Mouse (Mus musculus) right cerebral cortex, postnatal 4 days (tissue): ENCODE data around the gene Gtpbp4.
"Not testable (repeated sequence)": the region's sequence is repeated elsewhere in the genome, so short reads cannot be mapped to it uniquely, and the experiment has no call there.

ENCODE experiments used
- DNase-seq: peaks from one replicate; pipeline ENCODE4 v3.0.0-alpha.2; 2022

Gtpbp4 gene

DNA sequence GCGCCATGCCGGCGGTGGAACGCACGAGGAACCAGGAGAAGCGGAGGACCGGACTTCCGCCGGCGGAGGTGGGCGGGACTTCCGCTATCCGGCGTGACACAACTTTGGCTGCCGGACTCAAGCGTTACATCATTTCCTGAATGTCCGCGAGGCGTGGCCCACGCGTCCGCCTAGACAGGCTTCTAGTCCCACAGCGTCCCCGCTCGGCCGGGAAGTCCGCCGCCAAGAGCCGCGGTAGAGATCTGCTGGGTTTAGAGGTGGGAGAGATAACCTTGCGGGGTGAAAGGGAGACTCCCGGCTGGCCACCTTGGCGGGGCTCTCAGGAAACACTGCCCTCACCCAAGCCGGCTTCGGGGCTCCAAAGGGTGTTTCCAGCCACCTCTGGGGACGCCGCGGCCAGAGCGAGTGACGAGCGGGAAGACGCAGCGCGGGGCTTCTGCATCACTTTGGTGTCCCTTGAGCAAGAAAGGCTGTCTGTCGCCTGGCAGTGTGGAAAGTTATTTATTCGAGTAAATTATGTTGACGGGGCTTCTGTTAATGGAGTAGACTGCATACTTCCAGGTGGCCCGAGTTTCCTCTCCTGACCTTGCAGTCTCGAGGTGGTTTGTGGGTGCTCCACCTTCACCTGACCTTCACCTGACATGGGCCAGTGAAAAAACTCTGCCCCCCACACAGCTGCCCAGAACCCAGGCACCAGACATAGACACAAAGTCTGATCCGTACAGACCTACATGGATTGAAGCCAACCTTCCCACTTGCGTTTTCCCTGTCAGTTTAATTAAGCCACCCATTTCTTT lies at the start of gene Gtpbp4:
Gene Gtpbp4, minus strand, starts transcription at position 94 of the 797 bp plus-strand sequence.
- peak; percentile 94 for DNase-seq

DNA sequence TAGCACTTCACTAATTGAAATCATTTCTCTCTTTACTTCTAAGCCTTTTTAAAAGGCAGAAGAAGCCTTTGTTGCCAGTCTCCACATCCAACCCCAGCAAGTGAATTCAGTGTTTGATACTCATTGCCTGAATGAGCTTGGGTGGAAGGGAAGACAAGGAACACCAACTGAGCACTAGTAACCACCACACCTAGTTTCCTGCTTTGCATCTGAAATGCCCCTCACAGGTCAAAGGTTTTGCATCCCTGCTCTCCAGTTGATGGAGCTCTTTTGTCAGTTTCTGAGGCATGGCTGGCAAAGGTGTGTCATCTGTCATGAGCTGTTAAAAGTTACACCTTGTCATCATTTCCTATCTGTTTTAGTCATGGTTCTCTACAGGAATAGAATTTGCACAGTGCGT lies 48.8 kb upstream of the Gtpbp4 start:
- no peak for DNase-seq

DNA sequence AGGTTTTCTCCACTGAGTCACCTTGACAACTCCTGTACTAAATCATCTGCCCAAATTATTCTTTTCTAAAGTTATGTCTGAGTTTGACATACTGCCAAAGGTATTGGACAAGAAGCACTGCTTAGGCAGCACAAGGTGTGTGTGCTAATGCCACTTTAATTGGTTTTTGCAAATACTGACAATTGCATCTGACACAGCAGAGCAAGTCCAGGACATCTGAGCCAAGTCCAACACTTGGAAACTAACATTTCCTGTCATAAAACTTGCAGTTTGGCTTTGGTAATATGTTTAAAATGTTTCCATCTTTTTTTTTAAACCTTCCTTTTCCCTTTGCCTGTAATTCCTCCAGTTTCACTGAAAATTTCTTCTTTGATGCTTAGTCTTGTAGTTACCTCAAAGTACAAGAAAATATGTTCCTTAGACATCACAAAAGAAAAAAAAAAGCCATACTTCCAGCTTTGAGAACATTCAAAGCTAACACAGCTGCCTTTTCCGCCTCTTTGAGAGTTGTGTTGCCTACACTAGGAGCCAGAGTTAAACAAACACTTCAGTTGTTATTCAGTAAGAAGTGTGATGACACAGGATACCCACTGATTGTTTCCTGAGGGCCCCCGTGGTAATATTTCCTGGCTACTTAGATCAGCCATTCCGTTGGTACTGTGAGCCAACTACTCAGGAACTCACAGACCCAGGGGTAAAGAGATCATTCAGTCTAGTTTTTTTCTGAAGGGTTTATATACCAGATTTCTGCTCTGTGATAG lies 47.6 kb upstream of the Gtpbp4 start:
- DNase-seq, result no peak

DNA sequence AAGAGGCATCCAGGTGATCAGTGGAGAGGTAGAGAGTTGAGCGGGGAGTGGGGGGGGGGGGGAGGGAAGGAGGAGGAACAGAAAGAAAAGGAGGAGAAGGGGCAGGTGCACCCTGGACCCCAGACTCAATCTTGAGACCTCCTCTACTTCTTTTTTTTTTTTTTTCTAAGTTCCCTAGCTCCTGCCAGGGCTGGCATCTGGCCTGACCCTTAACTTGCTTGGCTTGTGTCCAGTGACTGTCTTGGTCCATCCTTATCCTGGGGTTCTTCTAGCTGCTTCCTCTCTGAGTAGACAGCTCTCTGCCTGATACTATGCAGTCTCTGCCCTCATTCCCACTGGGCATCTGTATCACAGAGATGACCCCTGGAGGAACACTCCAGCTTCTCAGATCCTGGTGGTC lies 44.7 kb upstream of the Gtpbp4 start:
- no peak for DNase-seq

DNA sequence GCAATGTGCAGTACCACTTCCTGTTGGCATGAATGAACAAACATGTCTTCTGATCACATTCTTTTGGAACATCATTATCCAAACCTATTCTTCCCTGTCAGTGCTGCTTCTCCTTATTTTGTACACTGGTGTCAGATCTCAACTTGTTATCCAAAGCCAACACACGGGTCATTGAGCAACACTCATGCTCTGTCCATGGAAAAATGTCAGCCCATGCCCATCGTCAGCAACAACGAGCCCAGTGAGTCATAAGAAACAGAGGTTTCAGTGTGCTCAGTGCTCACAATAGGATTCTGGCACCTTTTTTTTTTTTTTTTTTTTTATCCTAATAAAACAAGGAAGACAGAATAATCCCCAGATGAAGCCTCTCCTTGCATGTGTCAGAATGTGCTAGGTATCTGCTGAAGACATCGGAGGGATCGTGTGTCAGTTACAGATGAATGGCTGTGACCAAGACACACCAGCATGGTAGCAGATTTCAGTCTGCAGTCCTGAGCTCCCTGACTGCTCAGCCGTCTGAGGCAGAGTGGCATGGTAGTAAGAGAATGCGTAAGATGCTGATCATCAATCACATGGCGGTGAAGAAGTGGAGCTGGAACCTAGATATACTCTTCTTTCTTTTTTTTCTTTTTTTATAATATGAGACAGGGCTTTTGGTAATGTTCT lies 36.2 kb upstream of the Gtpbp4 start:
- no peak for DNase-seq

DNA sequence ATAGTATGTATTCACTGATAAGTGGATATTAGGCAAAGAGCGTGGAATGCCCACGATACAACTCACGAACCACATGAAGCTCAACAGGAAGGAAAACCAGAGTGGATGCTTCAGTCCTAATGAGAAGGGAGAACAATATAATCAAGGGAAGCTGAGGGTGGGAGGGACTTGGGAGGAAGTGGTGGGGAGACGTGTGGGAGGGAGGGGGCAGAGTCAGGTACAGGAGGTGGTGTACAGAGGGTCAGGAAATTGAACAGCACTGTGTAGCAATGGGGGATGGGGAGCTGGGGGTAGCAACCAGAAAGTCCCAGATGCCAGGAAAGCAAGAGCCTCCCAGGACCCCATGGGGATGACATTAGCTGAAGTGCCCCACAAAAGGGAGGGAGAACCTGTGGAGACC lies 34.5 kb upstream of the Gtpbp4 start:
- no peak for DNase-seq

DNA sequence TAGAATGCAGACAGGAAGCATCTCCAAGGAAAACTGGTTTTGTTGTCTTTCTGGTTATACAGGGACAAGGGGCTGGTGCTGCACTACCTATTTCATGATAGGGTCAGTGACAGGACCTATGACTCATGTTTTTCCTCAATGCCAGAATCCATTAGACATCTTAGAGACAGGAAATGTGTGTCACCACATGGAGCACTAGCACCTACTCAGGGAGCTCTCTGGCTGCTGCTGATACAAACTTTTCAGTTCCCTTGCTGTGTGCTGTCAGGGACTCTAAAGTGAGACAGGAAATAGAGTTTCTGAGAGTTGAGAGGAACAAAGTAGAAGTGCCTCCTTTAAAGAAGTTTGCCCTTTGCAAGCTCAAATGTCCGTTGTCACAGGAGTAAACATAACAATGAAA lies 31.4 kb upstream of the Gtpbp4 start:
- DNase-seq, result no peak

DNA sequence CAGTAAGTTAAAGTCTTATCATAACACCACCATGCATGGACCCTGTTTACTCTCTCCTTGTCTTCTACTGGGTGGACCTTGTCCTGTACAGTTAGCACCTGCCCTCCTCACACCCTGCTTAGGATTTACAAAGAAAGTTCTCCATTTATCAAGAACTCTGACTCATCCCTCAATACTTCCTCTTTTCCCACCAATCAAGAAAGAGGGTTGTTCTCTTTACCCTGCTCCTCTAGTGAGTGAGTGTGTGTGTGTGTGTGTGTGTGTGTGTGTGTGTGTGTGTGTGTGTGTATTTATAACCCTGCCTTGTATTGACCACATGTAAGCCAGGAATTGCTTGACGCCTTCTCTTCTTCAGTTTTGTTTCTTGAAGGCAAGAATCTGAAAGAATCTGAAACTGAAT lies 26.7 kb upstream of the Gtpbp4 start:
- DNase-seq, result no peak

DNA sequence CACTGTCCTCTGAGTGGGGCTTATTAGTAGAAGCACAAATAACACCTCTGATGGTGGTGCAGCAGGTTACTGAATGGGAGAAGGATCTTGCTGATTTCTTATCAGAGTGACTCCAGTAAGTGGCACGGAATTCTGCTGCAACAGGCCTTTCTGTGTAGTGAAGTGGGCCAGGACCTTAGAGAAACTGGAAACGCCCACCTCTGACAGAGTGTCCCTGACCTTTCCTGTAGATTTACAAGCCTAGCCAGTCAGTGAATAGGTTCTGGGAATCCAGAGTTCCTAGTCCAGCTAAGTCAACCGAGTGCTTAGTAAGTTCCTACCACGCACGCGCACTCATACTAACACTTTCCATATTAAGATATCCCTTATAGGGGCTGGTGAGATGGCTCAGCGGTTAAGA lies 25.7 kb upstream of the Gtpbp4 start:
- DNase-seq, result no peak

DNA sequence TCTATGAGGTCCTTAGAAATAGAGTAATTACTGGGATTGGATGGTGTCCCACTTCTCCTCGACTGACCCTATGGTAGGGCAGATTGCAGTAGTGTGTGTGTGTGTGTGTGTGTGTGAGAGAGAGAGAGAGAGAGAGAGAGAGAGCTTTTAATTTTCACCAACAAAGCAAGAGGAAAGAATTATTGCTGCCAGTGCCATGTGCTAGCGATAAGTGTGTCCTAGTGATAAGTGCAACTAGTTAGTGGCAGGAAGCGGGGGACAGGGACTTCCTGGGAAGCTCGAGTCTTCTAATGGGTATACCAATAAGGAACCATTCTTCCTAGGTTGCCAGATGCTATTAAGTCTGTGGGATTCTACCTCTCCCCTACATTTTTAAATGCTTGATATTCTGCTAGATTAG lies 23.8 kb upstream of the Gtpbp4 start:
- no peak for DNase-seq

DNA sequence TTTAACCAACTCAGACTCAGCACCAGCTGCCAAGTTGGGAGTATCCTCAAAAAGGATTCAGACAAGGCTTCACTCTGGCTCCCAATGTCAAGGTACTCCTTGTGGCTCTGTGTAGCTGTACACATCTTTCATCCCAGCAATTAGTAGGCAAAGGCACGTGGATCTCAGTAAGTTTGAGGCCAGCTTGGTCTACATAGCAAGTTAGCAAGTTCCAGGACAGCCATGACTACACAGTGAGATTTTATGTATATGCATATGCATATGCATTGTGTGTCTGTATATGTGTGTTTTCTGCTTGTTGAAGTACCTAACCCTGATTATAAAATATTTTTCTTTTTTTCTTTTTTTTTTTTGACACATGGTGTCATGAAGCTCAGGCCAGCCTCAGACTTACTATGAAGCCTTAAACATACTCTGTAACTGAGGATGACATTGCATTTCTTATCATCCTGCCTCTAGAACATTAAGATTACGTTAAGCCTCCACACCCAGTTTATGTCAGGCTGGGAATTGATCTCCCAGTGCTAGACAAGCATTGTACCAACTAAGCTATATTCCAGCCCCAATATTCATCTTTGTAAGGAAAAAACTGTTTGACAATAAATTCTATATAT lies 23.2 kb upstream of the Gtpbp4 start:
- DNase-seq, result no peak

DNA sequence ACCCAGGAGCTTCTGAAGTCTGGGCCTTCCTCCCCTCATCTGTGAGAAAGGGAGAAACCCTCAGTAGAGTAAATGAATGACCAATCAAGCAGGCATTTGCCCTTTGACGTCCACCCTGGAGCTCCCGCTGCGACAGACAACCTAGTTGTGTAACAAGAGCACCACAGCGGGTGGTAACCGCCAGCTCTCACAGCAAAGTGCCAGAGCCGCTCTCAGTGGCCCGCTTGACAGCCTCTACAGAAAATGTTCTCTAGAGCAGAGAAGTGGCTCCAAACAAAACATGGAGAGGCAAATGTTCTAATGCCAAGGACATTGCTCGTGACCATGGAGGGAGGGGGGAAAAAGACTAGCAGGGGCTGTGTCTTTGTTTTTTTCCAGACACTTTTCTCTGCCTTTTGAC lies 21.3 kb upstream of the Gtpbp4 start:
- DNase-seq, result no peak

DNA sequence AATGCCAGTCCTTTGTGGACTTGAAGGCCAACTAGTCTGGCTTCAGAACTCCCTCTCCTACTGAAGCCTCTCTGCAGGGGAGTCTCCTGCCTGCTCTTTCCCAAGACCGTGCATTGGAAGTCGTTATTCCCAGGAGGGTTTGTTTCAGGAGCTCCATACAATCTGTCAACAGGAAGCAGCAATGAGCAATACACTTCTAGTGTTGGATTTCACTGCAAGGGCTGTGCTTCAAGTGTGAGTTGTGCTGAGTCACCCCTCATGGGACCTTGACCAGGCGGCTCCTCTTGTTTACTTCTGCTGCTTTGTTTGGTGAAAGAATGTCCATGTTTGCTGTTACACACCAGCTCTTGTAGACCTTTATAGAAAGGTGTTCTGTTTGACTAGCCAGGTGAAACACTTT lies 18.5 kb upstream of the Gtpbp4 start:
- no peak for DNase-seq

DNA sequence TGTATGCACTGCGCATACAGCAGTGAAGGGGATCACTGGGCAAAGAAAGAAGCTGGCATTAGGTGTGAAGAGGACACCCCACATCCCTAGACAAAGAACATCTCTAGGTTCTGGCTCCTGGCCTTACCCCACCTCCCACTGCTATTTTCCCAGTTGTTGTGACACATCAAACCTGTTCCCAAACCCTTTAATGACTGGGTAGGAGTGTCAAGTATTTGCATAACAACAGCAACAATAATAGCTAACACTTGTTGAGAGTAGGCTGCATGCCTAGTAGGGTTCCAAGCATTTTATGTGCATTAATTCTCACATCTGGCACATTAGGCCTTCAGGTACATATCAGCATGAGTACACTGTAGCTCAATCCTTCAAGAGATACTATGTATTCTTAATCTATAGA lies 17.6 kb upstream of the Gtpbp4 start:
- DNase-seq, result no peak

DNA sequence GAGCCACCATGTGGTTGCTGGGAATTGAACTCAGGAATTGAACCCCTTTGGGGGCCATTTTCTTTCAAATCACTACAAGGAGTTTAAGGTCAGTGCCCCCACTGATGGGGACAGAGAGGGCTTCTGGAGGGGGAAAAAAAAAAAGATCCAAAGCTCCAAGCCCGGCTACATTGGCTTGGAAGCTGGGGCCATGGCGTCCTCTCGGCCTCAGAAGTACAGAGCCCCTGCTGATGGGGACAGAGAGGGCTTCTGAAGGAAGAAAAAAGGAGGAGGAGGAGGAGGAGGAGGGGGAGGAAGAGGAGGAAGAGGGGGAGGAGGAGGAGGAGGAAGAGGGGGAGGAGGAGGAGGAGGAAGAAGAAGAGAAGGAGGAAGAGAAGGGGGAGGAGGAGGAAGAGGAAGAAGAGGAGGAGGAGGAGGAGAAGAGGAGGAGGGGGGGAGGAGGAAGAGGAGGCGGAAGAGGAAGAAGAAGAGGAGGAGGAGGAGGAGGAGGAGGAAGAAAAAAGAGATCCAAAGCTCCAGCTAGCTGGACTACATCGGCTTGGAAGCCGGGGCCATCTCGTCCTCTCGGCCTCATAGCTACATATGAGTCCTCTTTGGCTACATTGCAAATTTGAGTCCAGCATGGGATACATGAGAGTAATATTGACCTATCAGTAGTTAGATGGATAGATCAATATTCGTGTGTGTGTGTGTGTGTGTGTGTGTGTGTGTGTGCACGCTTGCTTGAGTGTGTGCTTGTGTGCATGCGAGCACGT lies 15.9 kb upstream of the Gtpbp4 start:
- peak; percentile 88 for DNase-seq

DNA sequence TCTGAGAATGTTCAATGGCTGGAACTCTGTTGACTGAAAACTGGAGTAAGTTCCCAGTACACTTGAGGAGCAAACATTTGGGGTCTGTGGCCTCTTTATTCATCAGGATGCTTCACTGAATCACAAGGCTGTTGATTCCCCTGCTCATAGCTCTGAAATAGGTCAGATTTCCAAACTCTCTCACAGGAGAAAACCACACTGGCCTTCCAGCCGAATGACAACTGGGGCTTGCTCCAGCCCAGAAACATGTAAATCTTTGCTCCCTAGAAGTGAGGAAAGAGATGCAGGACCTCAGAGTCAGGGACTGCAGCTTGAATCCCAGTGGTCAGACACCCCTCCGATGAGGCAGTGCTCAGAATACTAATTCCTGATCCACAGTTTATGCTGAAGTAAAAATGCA lies 7.4 kb upstream of the Gtpbp4 start:
- DNase-seq, result no peak

DNA sequence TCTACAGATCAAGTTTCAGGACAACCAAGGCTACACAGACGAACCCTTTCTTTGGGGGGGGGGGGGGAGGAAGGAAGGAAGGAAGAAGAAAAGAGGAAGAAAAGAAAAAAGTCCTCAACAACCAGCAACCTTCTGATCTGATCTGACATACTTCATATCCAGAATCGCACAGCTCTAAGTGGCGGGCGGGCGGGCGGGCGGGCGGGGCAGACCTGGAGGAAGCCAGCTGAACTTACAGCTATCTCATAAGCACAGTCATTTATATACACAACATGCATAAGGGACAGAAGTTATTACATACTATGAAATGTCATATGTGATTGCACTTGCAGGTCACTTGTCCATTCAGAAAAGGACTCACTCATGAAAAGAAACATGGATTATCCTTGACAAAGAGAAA lies 3.6 kb upstream of the Gtpbp4 start:
- DNase-seq, result no peak

DNA sequence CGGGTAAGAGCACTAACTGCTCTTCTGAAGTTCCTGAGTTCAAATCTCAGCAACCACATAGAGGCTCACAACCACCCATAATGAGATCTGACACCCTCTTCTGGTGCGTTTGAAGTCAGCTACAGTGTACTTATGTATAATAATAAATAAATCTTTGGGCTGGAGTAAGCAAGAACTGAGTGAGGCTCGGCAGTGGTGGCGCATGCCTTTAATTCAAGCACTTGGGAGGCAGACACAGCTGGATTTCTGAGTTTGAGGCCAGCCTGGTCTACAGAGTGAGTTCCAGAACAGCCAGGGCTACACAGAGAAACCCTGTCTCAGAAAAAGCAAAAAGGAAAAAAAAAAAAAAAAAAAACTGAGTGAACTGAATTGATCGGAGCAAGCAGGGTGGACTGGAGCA lies 1.3 kb upstream of the Gtpbp4 start:
- DNase-seq, result not testable (repeated sequence)

DNA sequence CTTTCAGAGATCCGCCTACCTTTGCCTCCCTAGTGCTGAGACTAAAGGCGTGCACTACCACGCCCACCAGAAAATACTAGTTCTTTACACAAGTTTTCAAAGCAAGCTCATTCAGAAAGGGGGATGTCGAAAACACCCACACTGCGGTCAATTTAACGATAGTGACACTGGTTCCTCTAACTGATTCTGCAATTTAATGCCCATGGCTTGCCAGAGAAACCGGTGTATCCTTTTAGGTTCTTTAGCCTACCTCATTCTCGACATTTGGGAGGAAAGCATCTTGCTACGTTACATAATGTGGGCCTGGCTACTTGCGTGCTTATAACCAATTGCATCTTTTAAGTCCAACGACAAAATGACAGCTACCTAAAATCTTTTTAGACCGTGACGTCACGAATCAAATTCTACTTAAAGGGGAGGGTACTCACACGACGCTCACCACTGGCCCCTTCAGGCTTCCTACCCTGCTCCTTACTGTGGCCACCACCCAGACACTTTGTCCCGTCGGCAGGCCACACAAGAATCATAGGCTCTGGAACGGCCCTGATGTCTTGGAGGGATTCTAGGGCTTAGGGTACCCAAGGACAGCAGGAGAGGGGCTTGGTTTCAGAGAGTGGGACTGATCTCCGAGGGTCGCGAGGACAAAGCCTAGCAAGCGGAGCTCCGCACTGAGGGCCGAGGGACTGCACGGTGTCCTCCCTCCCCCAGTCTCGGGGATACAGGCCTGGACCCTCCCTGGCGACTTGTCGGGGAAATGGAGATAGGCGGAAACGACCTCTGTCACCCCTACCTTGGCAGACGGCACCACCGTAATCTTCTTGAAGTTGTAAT lies 509 bp downstream of the Gtpbp4 start:
- DNase-seq, result no peak

DNA sequence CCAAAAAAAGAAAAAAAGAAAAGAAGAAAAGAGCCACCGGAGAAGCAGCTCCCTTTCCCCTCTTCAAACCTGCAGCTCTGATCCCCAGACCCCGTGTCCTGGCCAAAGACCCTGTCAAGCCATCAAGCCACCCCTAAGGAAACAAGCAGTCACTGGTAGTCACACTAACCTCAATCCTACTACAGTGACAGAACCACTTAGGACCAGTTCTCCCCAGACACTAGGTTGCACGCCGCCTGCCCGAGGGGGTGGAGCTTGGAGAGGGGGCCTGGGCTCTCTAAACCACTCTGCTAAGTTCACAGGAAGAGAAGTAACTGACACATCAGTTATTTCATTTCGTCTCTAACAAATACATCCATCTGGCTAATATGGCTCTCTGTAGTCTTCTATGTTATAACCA lies 3.7 kb downstream of the Gtpbp4 start:
- DNase-seq, result no peak

DNA sequence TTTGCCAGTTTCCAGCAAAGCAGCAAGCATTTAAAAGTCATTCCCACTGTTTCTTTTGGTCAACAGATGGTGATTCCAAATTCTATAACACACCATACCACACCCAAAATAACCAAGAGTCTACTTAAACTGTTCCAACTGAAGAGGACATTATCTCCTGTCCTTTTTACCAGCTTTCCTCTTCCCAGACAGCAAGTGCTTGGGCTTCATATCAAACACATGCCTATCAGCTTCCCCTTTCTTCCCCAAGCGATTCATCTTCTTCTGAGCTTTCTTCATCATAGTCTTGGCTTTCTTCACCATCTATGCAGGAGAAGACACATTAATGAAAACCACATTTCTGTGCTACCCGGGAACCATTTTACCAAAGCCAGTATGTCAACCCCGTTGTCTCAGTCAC lies 22.9 kb downstream of the Gtpbp4 start:
- DNase-seq, result no peak

DNA sequence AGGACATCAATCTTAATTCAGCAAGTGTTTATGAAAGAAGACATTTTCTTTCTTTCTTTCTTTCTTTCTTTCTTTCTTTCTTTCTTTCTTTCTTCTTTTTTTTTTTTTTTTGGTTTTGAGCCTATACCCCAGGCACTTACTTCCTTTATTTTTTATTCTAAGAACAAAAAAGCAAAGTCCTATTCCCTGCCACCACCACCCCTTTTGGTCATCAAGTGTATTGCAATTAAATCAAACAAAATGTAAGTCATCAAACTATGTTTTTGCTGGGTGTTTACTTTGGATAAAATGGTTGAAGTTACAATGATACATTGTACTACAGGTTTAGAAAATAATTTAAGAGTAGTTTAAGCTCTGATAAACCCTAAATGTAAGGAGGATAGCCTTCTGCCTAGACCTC lies 23.5 kb downstream of the Gtpbp4 start:
- DNase-seq, result no peak
